Mouse (Mus musculus): ENCODE data around the gene Bahcc1.

Bahcc1 gene

DNA sequence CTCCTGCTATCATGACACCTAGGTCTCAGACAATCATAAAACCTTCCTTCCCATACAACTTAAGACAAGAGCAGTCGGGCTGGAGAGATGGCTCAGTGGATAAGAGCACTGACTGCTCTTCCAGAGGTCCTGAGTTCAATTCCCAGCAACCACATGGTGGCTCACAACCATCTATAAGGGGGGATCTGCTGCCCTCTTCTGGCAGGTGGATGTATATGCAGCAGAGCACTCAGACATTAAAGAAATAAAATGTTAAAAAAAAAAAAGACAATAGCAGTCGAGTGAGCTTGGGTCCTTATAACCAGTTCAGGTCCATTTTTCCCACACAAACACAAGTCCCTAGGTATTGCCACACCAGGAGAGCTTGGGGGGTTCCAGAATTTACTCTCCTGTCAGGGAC lies 23.9 kb upstream of the Bahcc1 start:
- peak; percentile 45 for DNase-seq

DNA sequence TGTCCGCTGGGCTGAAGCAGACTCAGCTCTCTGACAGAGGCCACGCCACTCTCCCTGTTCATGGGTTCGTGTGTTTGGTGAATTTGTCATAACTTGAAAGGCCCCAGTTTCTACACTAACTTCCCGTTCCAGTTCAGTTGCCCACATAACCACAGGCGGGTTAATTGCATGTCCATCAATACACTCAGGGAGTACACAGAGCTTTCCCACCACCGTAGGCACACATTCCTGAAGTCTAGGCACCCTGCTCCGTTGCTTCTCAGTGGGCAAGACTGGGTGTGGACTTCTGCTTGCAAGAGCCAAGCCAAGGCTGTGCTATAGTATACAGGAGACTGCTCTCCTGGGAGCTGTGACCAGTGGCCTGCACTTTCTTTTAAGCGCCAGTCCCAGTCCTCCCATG lies 23.3 kb upstream of the Bahcc1 start:
- DNase-seq, result no peak

DNA sequence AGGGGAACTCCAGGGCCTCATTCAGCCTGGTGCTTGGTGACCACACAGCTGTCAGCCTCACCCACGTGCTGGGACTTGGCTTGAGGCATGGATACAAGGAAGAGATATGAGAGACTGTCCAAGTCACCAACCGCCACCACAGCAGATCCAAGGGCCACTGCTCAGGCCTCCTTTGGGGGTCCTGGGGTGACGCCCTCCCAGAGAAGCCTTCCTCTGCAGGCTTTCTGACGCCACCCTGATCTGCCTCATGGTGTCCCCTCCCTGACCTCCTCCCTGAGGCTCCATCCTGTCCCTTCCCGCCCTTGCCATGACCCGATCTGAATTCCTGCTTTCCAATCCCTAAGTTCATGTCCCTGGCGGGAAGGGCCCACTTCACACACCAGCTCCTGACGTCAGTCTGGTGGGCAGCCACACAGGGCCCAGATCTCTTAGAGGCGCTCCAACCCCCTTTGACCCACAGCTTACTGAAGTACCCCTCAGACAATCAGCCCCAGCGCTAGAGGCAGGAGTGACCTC lies 17.0 kb upstream of the Bahcc1 start:
- no peak for DNase-seq

DNA sequence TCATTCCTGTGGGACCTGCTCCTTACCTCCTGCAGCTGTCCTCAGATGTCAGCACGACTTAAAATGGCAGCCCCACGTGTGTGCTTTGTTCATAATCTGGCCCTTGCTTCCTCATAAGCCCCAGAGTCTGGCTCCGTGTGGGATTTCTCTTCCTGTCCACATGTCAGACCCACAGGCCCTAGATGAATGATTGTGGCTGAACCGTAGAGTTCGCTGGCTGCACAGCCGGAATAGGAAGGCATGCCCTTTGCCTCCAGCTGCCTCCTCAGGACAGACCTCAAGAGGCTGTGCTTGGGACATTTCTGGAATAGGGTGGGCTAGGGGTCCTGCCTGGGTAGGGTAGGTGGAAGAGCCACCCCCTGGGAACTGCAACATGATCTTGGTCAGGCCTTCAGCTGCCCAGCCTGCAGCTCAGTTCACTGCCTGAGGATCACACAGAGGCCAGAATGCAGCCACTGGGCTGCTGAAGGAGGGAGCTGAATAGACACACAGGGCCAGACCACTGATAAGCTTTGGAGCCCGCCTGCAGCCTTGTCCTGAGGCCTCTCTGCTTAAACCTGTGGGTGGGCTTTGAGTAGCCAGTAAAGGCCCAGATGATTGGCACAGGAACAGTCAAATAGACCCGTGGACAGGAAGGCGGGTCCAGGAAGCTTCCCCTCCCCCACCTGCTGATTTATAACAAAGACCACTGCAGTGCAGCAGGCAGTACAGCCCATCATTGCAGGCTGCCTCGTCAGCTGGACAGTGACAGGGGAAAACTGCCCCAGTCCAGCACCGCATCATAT lies 16.0 kb upstream of the Bahcc1 start:
- DNase-seq, result no peak

DNA sequence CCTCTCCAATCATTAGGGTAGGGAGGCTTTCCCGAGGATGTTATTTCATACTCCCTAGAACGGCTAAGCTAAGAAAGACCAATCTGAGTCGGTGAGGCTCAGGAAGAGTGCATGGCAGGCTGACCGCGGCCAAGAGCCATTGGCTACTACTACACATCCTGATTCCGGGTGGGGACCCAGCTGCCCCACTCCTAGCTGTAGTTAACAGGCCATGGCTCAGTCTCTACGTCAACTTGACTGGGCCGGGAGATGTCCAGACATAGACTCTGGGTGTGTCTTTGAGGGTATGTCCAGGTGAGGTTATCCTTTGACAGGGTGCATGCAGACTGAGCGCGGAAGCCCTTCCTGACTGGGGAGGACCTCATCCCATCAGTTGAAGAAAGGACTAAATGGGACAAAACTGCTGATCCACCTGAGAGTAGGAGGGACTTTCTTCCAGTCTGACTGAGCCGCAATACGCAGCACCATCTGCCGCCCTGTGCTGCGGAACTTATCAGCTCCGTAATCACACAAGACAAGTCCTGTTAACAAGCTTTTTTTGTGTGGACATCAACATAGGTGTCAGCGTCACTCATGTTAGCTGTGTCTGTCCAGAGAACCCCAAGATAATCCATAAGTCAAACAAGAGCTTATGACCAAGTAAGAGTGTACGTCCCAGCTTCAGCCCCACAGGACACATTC lies 14.4 kb upstream of the Bahcc1 start:
- DNase-seq, result no peak

DNA sequence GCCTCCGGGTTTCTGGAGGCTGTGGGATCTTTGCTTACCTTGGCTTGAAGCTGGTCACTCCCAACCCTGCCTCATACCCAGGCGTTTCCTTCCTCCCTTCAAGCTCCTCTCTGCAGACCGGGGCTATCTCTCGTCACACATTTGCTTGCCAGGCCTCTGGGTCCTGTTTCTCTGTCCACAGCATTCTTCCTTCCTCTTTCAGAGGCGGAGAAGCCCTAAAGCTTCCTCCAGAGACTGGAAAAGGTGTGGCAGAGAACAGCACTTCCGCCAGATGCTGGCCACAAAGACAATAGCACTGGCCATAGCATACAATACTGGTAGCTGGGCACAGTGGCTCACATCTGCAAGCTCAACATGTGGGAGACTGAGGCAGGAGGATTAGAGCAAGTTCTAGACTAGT lies 13.8 kb upstream of the Bahcc1 start:
- DNase-seq, result no peak

GRCm38 (mm10) chr11:120219916-120220522 lies 12.7 kb upstream of the Bahcc1 start:
- no peak for DNase-seq

- DNase-seq, result no peak
These were observed 11.6 kb upstream of the Bahcc1 start for GRCm38 (mm10) chr11:120220963-120221827.

- DNase-seq, result no peak
These were observed 10.2 kb upstream of the Bahcc1 start for GRCm38 (mm10) chr11:120222425-120223104.

DNA sequence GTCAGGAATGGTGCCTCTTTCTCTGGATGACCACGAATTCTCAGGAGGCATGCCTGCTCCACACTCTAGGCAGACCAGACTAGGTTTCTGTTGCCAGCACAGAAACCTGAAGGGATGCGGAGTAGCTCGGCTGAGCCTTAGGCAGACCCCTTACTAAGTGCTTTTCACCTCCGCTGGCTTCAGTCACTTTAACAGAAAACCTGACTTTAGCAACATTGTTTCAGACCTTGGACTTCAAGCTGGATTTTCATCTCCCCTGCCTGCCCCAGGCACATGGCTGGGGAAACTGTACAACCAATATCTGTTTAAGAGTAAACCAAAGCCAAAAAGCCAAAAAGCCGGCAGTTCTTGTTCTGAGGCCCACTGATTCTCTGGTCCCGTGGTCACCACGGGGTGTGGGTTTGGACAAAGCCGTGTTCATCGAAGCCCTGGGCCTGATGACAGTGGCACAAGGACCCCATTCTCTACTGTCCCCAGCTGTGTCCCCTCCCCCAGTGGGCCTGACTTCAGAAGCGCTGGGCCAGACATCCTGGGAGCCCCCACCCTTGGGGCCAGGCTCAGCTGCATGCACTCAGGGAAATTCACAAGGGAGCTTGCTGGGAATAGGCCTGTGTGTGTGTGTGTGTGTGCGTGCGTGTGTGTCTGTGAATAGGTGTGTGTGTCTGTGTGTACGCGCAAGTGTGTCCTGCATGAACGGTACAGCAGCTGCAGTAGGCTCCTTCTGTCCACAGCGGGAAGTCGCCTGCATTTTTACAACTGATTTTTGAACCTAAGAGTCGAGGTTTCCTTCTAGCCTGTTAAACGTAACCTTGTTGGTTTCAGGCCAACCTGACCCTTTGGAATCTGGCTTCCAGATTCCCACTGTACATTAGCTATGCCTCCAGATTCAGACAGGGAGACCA lies 8.9 kb upstream of the Bahcc1 start:
- no peak for DNase-seq

DNA sequence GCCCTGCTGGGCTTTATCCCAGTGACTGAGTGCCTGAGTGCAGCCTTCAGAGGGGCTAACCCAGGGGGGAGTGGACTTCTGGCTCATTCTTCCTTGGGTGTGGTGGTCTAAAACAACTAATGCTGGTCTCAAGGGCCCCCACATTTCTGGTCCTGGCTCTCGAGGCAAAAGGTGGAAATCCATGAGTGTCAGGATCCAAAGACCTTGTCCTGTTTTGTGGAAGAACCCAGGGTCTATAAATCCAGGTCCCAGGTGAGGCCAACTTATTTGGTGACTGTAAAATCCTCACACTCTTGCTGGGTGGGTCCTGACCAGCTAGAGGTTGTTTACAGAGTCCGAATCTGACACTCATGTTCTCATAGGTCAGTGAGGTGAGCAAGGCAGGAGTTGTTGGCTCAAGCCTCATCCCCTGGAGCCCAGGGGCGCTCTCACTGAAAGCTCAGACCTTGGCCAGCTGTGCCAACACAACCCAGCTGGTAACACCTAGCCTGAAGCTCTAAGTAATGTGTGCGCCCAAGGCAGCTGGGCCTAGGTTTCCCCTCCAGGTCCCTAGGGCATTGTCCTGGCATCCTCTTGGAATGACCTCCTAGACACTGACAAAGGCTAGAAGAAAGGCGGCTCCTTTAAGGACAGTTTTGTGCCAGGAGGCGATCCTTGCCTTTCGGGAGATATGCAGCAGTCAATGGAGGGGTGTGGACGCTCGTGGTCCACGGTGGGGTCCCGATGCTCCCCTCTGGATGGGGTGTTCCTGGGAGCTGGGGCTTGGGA lies 8.1 kb upstream of the Bahcc1 start:
- DNase-seq, result no peak

- DNase-seq, result no peak
These were observed 7.2 kb upstream of the Bahcc1 start for GRCm38 (mm10) chr11:120225256-120226195.

- DNase-seq, result no peak
These were observed 6.1 kb upstream of the Bahcc1 start for GRCm38 (mm10) chr11:120226421-120227280.

DNA sequence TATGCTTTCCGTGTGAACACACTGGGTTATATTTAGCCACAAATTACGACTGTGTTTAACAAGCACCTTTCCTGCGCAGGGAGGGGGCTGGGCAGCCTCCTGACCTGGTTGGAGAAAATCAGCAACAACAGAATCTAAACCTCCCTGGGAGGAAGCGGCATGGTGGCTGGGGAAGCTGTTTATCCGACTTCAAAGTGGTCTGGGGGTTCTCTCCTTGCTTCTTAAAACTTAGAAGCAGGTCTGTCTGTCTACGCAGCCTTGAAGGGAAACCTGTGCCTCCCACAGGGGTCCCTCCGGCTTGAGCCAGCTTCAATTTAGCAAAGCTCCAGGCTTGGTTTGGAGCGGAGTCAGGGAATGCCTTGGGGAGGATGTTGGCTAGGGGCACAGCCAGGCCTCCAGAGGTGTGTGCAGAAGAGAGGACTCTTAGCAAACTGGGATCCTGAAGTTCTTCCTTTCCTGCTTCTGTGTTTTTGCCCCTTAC lies 5.1 kb upstream of the Bahcc1 start:
- DNase-seq, result peak; percentile 33

DNA sequence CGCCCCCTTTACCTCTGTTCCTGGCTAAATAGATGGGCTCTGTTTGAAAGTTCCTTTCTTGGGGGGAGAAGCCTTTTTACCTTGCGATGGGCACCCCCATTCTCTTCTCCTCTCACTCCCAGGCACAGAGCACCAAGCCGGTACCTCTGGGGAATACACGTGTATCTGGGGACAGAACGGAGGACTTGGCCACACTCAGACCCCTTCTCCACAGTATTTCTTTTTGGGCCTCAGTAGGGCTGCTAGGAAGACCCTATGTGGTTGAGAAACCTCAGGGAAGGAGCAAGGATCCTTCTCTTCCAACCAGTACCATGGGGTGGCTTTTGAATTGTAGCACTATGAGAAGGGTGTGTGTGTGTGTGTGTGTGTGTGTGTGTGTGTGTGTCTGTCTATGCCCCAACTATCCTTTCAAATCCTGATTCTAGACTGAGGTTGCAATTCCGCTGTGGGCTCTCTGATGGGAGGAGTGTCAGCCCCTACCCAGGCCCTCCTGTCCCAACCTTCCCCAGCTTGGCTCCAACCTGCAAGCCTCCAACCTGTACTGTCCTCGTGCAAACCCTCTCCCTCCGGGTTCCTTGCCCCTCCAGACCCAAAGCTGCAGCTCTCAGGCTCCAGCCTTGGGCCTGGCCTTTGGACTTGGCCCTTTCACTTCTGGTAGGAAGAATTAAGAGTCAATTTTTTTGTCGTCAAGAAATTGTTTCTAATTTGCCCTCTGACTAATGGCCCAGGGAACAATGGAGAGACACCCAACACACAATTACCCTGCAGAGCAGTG lies 4.4 kb upstream of the Bahcc1 start:
- DNase-seq, result no peak

DNA sequence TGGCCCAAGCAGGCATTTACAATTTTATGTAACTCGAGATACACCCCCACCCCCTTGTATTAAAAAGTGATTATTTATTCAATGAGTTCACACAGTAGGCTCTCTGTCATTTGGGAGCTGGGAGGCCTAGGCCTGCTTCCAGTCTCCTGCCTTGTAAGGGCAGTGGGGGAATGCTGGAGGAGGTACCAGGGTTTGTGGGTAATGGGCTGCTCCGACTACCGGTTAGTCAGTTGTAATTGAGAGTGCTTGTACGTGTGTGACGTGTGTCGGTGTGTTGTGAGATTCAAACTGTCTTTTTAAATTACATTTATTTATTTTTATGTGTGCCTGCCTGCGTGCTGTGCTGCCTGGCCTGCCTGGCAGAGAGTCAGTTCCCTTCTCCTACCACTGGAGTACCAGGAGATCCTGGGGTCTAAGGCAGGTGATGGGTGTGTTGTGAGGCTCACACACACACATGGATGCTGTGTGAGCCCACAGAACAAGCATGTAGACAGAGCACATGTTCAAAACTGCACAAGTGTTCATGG lies 3.8 kb upstream of the Bahcc1 start:
- no peak for DNase-seq
